Mouse (Mus musculus) hindbrain, embryonic 16.5 days (tissue): ENCODE measurements at regions not wholly inside any gene's neighbourhood (a gene's known extent, or its start where the extent isn't known, plus 50 kb on each side); places are given as distances from the start of the nearest gene placed in this dataset.

Experiments used
- ATAC-seq: fragments of 200-750 bp; cut with Nextera tagmentation; 2 replicates; pipeline ENCODE4 v1.8.0; 2017; ENCODE audit warnings: moderate TSS enrichment, moderate library complexity
- H3K27ac ChIP-seq: fragments of 300-500 bp; sonication (generic); 2 replicates; pipeline ENCODE4 v1.5.1; 2014; ENCODE audit warnings: low read depth, mild to moderate bottlenecking, control low read depth, low read length, moderate library complexity
- H3K27me3 ChIP-seq: fragments of 300-500 bp; sonication (generic); replicated peaks from 2 replicates; pipeline ENCODE4 v1.6.1; 2014; ENCODE audit warnings: low read length; ENCODE audit not compliant: control insufficient read depth, insufficient read depth
- H3K36me3 ChIP-seq: fragments of 300-500 bp; sonication (generic); 2 replicates; pipeline ENCODE4 v1.6.1; 2014; ENCODE audit warnings: mild to moderate bottlenecking, low read length, moderate library complexity, mixed read lengths; ENCODE audit not compliant: control insufficient read depth, insufficient read depth
- H3K4me1 ChIP-seq: fragments of 300-500 bp; sonication (generic); 2 replicates; pipeline ENCODE4 v1.6.1; 2014; ENCODE audit warnings: low read depth, low read length; ENCODE audit not compliant: control insufficient read depth, insufficient read depth
- H3K4me2 ChIP-seq: fragments of 300-500 bp; sonication (generic); 2 replicates; pipeline ENCODE4 v1.6.1; 2014; ENCODE audit warnings: mild to moderate bottlenecking, low read length, control low read depth, moderate library complexity
- H3K4me3 ChIP-seq: fragments of 300-500 bp; sonication (generic); 2 replicates; pipeline ENCODE4 v1.5.1; 2014; ENCODE audit warnings: mild to moderate bottlenecking, low read length, control low read depth, moderate library complexity
- H3K9ac ChIP-seq: fragments of 300-500 bp; sonication (generic); 2 replicates; pipeline ENCODE4 v1.6.1; 2014; ENCODE audit warnings: low read depth, mild to moderate bottlenecking, control low read depth, low read length, moderate library complexity
- H3K9me3 ChIP-seq: fragments of 300-500 bp; sonication (generic); 2 replicates; pipeline ENCODE4 v1.6.1; 2014; ENCODE audit warnings: mild to moderate bottlenecking, low read length, moderate library complexity; ENCODE audit not compliant: control insufficient read depth
- WGBS: fragments of 180-500 bp; shearing (Covaris S2); extraction: QIAGEN DNeasy Blood & Tissue Kit; methylation state at CpG from one replicate; pipeline ENCODE4 v1.1.7; 2014; 5-methylcytosine and 5-hydroxymethylcytosine counted together

DNA sequence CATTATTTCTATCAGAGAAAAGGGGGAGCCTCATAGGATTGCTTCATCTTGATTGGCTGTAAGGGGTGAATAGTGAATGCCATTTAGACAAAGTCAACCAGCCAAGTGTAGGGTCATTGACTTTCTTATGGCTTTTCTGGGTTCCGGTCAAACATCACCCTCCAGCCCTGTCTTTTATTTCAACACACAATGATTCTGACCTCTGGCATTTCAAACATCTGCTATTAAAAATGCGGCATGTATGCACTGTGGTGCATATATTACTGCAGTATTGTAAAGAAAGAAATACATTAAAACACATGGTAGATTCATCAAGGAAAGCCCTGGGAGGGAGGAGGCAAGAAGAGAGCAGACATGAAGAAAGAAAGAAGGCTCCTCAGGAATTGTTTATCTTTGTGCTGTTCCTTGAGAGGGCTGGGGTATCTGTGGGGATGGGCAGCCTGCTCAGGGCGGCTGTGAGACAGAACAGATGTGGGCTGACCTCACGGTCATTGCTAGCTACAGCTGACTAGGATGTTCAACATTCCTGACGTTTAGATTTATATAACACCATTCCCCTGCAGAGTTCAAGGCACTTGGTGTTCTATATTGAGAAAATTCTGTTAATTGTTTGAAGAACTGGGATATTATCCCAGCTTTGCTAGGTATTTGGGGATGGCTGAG, 303.5 kb upstream of the Ppp2r3a start:
- H3K36me3 ChIP-seq: no peaks in the 10 kb centered on the region
- H3K27me3 ChIP-seq: no peaks in the 10 kb centered on the region
- H3K4me1 ChIP-seq: no peaks in the 10 kb centered on the region
- H3K27ac ChIP-seq: no peak overlapping the region
- no peak overlapping the region for H3K4me2 ChIP-seq
- no peaks in the 10 kb centered on the region for H3K9me3 ChIP-seq
- H3K4me3 ChIP-seq: no peak overlapping the region
- no peak for ATAC-seq
- 39% methylated on average over 5 of the region's 5 CpGs for WGBS
- H3K9ac ChIP-seq: no peak overlapping the region

DNA sequence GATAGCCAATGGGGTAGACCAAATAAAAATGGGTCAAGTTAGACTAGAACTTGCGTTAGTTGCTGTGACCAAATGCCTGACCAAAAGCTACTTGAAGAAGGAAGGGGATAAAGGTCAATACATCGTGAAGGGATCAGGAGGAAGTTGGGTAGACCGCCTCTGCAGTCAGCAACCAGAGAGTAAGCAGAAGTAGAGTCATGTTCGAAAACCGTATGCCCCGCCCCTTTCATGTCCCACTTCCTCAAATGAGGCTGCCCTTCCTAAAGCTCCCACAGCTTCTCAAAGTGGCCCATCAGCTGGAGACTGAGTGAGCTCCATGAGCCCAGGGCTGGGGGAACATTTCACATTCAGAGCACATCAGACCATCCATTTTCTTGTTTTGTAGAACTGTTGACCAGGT, 301.2 kb upstream of the Ppp2r3a start:
- 97% methylated on average over 6 of the region's 6 CpGs for WGBS
- no peak for ATAC-seq

DNA sequence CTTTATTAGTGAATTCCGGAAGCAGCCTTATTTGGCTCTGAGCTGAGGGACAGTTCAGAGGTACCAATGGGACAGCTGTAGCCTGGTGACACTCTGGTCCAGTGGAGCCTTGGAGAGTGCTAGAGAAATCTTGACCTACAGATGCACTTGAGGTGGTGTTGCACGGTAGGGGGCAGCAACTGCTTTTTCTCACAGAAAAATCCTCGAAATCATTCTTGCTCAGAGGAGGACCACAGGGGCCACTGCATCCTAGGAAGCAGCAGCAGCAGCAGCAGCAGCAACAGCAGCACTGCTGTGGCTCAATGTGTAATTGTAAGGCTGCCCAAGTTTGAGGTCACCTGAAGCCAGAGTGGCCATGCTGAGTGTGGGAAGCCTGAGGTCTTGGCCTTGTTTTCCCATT, 299.7 kb upstream of the Ppp2r3a start:
- no peaks in the 10 kb centered on the region for H3K36me3 ChIP-seq
- no peak overlapping the region for H3K27ac ChIP-seq
- H3K27me3 ChIP-seq: no peaks in the 10 kb centered on the region
- H3K4me3 ChIP-seq: no peak overlapping the region
- H3K9me3 ChIP-seq: no peaks in the 10 kb centered on the region
- no peaks in the 10 kb centered on the region for H3K4me1 ChIP-seq
- 55% methylated on average over 3 of the region's 3 CpGs for WGBS
- no peak for ATAC-seq
- H3K4me2 ChIP-seq: no peak overlapping the region
- H3K9ac ChIP-seq: no peak overlapping the region

More for the DNA sequence above, 301.2 kb upstream of the Ppp2r3a start:
- Histone ChIP-seq H3K27me3 (no peaks in the 10 kb centered on the region), H3K9me3 (no peaks in the 10 kb centered on the region), H3K4me1 (no peaks in the 10 kb centered on the region), H3K4me3 (no peak overlapping the region), H3K36me3 (no peaks in the 10 kb centered on the region), H3K27ac (no peak overlapping the region), H3K4me2 (no peak overlapping the region), H3K9ac (no peak overlapping the region)

DNA sequence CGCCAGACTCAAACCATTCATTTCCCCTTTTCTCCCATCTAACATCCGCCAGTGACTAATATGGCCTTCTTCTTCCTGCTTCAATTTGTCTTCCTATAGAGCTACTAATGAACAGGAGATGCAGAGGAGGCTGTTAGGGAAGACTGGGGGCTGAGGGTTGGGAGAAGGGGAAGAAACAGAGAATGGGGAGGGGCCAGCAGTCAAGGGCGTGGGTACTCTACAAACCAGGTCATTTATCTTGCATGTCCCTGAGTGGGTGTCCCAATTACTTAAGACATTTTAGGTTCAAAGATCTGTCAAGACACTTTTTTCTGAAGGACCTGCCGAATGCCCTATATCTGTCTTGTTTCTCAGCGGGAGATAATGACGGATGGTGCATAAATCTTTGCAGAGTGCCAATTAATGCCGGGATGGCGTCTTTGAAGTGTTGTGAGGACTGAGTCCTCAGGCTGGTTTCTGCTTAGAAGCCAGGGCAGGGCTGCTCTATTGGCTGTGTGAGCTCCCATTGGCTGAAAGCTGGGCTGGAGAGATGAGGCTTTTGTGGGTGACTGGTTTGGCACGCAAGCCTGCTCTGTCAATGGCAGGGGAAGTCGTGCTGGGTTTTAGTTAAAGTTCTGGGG, 294.7 kb upstream of the Ppp2r3a start:
- Histone ChIP-seq H3K9ac (no peak overlapping the region), H3K4me2 (no peak overlapping the region), H3K9me3 (no peaks in the 10 kb centered on the region), H3K4me1 (no peaks in the 10 kb centered on the region), H3K27me3 (no peaks in the 10 kb centered on the region), H3K27ac (no peak overlapping the region), H3K36me3 (no peaks in the 10 kb centered on the region), H3K4me3 (no peak overlapping the region)
- 50% methylated on average over 10 of the region's 10 CpGs for WGBS
- no peak for ATAC-seq

DNA sequence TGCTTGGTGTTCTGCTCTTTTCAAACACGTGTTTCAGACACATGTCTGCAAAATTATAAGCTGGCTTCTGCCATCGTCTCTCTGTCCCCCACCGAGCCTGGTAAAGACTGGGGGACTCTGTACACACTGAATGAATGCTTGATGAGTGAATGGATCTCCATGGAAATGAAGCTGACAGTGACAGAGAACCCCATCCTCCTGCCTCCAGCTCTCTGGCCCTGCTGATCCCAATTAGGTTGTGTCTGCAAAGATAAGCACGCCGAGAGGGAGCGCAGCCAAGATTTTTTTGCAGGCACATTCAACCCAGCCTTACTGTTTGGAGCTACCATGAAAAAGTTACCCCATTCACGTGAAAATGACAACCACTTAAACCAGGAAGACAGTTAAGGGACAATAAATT, 266.5 kb upstream of the Ppp2r3a start:
- 21% methylated on average over 7 of the region's 7 CpGs for WGBS
- Histone ChIP-seq H3K27me3 (no peaks in the 10 kb centered on the region), H3K4me2 (no peak overlapping the region), H3K9ac (no peak overlapping the region), H3K27ac (no peak overlapping the region), H3K9me3 (no peaks in the 10 kb centered on the region), H3K36me3 (no peaks in the 10 kb centered on the region), H3K4me1 (no peaks in the 10 kb centered on the region), H3K4me3 (no peak overlapping the region)
- no peak for ATAC-seq

DNA sequence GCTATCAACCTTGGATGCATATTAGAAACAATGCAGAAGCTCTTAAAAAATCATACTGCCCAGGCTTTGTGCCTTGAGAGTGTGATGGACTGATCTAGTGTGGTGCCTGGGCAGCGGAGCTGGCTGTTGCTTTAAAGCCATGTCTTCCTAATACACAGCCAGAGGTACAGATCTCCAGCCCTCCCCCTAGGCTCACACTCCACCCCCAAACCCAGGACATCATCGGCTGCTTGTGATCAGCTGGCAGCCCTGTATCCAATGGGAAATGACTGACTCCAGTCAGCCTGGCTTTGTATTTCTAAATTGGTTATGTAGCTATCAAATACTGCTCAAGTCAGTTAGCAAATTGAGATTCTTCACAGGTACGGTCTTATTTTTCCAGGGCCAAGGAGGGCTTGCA, 259.2 kb upstream of the Ppp2r3a start:
- Histone ChIP-seq H3K4me2 (no peak overlapping the region), H3K27me3 (no peaks in the 10 kb centered on the region), H3K4me1 (no peaks in the 10 kb centered on the region), H3K36me3 (no peaks in the 10 kb centered on the region), H3K9me3 (no peaks in the 10 kb centered on the region), H3K27ac (no peak overlapping the region), H3K9ac (no peak overlapping the region), H3K4me3 (no peak overlapping the region)
- WGBS: 57% methylated on average over 3 of the region's 3 CpGs
- peak; percentile 70 for ATAC-seq

DNA sequence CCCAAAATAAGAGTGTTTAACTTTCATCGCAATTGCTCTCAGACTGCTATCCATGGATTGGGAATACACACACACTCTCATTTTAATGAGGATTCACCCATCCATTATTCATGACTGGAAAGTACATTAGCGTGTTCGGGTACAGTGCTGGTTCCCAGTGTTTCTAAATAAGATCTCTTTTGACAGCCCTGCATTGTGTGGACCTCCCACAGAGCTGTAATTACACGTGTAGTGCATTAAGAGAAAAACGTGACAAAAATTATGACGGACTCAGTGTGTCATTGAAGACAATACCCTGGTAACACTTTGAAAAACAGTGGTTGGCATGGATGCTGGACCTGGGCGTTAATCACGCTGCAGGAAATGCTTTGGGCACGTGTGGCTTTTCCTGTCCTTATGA, 257.6 kb upstream of the Ppp2r3a start:
- Histone ChIP-seq H3K9me3 (no peaks in the 10 kb centered on the region), H3K36me3 (no peaks in the 10 kb centered on the region), H3K4me1 (no peaks in the 10 kb centered on the region), H3K9ac (no peak overlapping the region), H3K27me3 (no peaks in the 10 kb centered on the region), H3K4me2 (no peak overlapping the region), H3K27ac (no peak overlapping the region), H3K4me3 (no peak overlapping the region)
- 42% methylated on average over 9 of the region's 9 CpGs for WGBS
- no peak for ATAC-seq

DNA sequence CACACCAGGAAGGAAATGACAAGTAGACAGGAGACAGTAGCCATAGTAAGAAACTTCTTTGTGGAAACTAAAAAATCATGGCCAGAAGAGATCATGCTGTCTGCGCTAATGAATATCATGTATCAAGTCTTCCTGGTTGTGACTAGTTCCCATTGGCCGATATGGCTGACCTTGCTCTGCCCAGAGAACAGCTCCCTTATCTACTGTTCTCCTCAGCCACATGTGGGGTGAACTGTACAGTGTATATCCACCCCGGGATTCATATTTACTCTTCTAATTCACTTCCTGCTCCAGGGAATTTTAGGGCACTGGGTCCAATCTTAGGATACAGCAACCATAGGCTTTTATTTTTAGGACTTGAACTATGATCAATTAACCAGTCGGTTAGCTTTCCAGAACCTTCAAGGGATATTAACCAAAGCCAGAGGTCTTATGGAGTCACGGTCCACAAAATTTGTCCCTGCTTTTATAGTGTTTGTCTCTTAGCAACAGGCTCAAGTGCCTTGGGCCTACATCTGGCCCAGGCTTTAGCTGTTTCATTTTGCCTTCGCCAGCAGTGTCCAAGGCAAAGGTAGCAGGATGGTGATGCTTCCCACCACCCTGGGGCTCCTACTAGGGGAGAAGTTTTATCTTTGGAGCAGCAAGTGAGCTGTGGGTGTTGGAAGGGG, 255.6 kb upstream of the Ppp2r3a start:
- ATAC-seq: no peak
- no peak overlapping the region for H3K4me2 ChIP-seq
- no peaks in the 10 kb centered on the region for H3K9me3 ChIP-seq
- 82% methylated on average over 6 of the region's 6 CpGs for WGBS
- 0 out of 2 replicates have a peak, but pooled peaks cover 1% of the 10 kb centered on the region for H3K4me1 ChIP-seq
- no peak overlapping the region for H3K4me3 ChIP-seq
- no peak overlapping the region for H3K9ac ChIP-seq
- no peaks in the 10 kb centered on the region for H3K36me3 ChIP-seq
- H3K27ac ChIP-seq: no peak overlapping the region
- H3K27me3 ChIP-seq: no peaks in the 10 kb centered on the region

DNA sequence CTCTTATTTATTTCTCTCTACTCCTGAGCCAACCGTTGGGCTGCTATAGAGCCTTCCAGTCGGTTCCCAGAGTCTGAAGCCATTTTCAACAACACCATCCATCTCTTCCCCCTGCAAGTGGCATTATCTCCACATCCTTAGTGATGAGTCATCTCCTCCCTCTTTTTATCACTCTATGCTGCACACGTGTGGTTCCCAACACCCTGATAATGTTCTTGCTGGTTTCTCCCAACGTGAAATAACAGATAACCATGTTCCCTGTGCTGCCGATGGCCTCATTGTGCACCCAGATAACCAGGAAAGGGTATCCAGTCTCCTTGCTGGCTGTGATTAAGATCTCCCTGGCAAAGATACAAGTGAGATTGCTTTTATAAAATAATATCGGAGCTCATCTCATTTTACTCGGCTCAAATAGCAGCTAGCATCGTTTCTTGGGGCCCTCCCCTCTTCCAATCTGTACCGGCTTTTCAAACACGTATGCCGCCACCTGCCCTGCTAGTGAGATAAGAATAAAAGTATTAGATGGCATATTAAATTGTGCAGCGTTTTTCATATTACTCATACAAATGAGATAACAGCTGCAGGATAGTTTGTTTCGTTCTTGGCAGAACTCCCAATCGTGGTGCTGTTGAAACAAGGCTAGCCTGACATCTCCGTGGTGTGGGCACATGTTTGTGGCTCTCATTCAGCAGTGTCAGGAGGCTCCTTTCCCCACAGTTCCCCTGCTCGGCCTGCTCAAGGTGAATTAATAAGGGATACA, 250.3 kb upstream of the Ppp2r3a start:
- Histone ChIP-seq H3K36me3 (no peaks in the 10 kb centered on the region), H3K9me3 (no peaks in the 10 kb centered on the region), H3K4me2 (no peak overlapping the region), H3K27me3 (no peaks in the 10 kb centered on the region), H3K9ac (no peak overlapping the region), H3K27ac (no peak overlapping the region), H3K4me1 (0 out of 2 replicates have a peak, but pooled peaks cover 2% of the 10 kb centered on the region), H3K4me3 (no peak overlapping the region)
- WGBS: 53% methylated on average over 16 of the region's 16 CpGs
- ATAC-seq: no peak
